Mouse (Mus musculus) midbrain, embryonic 12.5 days (tissue): ENCODE measurements around the gene Gdpgp1. TPM values are rescaled to one million over a fixed set of nuclear protein-coding genes. Genes with fewer than 3 reads are reported as not detected.
A peak's percentile ranks its signal among the peaks of the same experiment; 100 is the strongest.

Source experiments
- ATAC-seq: fragments of 200-750 bp; cut with Nextera tagmentation; 2 replicates; pipeline ENCODE4 v1.8.0; 2017; ENCODE audit warnings: low read depth, moderate TSS enrichment, moderate library complexity; ENCODE audit not compliant: low FRiP score
- H3K27ac ChIP-seq: fragments of 300-500 bp; sonication (generic); replicated peaks from 2 replicates; pipeline ENCODE4 v1.5.1; 2016; ENCODE audit warnings: mild to moderate bottlenecking
- H3K27me3 ChIP-seq: fragments of 300-500 bp; sonication (generic); 2 replicates; pipeline ENCODE4 v1.6.1; 2016; ENCODE audit warnings: mild to moderate bottlenecking
- H3K36me3 ChIP-seq: fragments of 300-500 bp; sonication (generic); 2 replicates; pipeline ENCODE4 v1.6.1; 2016
- H3K4me1 ChIP-seq: fragments of 300-500 bp; sonication (generic); 2 replicates; pipeline ENCODE4 v1.6.1; 2016
- H3K4me2 ChIP-seq: fragments of 300-500 bp; sonication (generic); replicated peaks from 2 replicates; pipeline ENCODE4 v1.6.1; 2016; ENCODE audit warnings: mild to moderate bottlenecking, moderate library complexity
- H3K4me3 ChIP-seq: fragments of 300-500 bp; sonication (generic); 2 replicates; pipeline ENCODE4 v1.5.1; 2016; ENCODE audit warnings: mild to moderate bottlenecking
- H3K9ac ChIP-seq: fragments of 300-500 bp; sonication (generic); replicated peaks from 2 replicates; pipeline ENCODE4 v1.6.1; 2016; ENCODE audit warnings: mild to moderate bottlenecking, moderate library complexity
- H3K9me3 ChIP-seq: fragments of 300-500 bp; sonication (generic); 2 replicates; pipeline ENCODE4 v1.6.1; 2016; ENCODE audit warnings: mild to moderate bottlenecking
- WGBS: fragments of 180-500 bp; shearing (Covaris S2); methylation state at CpG from one replicate; pipeline ENCODE4 v1.1.7; 2016; 5-methylcytosine and 5-hydroxymethylcytosine counted together
- polyA plus RNA-seq: library from polyadenylated mRNA; unstranded; fragments of >200 nt; fragmentation: Nextera tagmentation; extraction: Ambion mirVana; gene quantifications from 2 replicates; pipeline ENCODE4 v1.2.1, GENCODE M21; 2016

The Gdpgp1 gene
- polyA plus RNA-seq, 1 experiment from 2014 or later = 4.0 TPM

- Histone ChIP-seq H3K4me1 (peaks cover 24% of the 10 kb centered on the region), H3K27me3 (no peaks in the 10 kb centered on the region), H3K27ac (no peak overlapping the region), H3K4me2 (no peak overlapping the region), H3K9ac (no peak overlapping the region), H3K36me3 (peaks cover 13% of the 10 kb centered on the region), H3K9me3 (no peaks in the 10 kb centered on the region), H3K4me3 (no peak overlapping the region)
- ATAC-seq = no peak
- WGBS = 87% methylated on average over 4 of the region's 4 CpGs
These were observed 21.7 kb upstream of the Gdpgp1 start for GRCm38 (mm10) chr7:80210982-80211381.

DNA sequence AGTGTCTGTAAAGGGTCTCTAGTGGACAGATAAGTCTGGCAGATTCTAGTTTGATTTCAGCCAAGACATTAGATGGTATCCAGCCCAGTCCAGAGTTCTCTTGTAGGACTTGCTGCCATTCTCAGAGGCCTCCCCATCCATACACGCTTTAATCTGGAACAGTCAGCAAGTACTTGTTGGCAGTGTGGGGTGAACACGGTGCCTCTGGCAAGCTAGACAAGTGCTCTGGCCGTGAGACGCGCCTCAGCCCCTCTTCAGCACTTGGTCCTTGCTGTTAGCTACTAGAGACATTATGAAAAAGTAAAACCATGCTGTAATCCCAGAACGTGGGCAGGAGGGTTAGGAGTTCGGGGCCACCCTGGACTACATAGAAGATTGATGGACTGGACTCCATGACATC, 19.1 kb upstream of the Gdpgp1 start:
- no peak for ATAC-seq
- no peak overlapping the region for H3K27ac ChIP-seq
- no peak overlapping the region for H3K4me3 ChIP-seq
- H3K9ac ChIP-seq = no peak overlapping the region
- whole genome bisulfite sequencing = 94% methylated on average over 7 of the region's 7 CpGs
- H3K4me1 ChIP-seq = peaks cover 17% of the 10 kb centered on the region
- H3K4me2 ChIP-seq = no peak overlapping the region
- peaks cover 36% of the 10 kb centered on the region for H3K36me3 ChIP-seq
- no peaks in the 10 kb centered on the region for H3K27me3 ChIP-seq
- no peaks in the 10 kb centered on the region for H3K9me3 ChIP-seq

- Histone ChIP-seq H3K36me3 (peaks cover 45% of the 10 kb centered on the region), H3K9me3 (no peaks in the 10 kb centered on the region), H3K27ac (0 out of 2 replicates have a peak overlapping the region, but pooled peaks have one; percentile 71), H3K4me2 (no peak overlapping the region), H3K9ac (no peak overlapping the region), H3K27me3 (no peaks in the 10 kb centered on the region), H3K4me1 (peaks cover 10% of the 10 kb centered on the region), H3K4me3 (no peak overlapping the region)
- no peak for ATAC-seq
- 72% methylated on average over 8 of the region's 8 CpGs for WGBS
These were observed 18.2 kb upstream of the Gdpgp1 start for GRCm38 (mm10) chr7:80214459-80214858.

- peak; percentile 83 for ATAC-seq
- Histone ChIP-seq H3K9me3 (no peaks in the 10 kb centered on the region), H3K4me3 (no peak overlapping the region), H3K4me1 (peaks cover 8% of the 10 kb centered on the region), H3K36me3 (peaks cover 54% of the 10 kb centered on the region), H3K4me2 (no peak overlapping the region), H3K9ac (peak overlapping the region; percentile 31; the same call in 1 of the 2 replicates), H3K27ac (peak overlapping the region; percentile 71), H3K27me3 (no peaks in the 10 kb centered on the region)
- 23% methylated on average over 4 of the region's 4 CpGs for WGBS
These were observed 17.3 kb upstream of the Gdpgp1 start for GRCm38 (mm10) chr7:80215398-80215797.

GRCm38 (mm10) chr7:80216566-80216965, 16.1 kb upstream of the Gdpgp1 start:
- WGBS = 79% methylated on average over 8 of the region's 8 CpGs
- H3K9ac ChIP-seq = no peak overlapping the region
- ATAC-seq = no peak
- no peak overlapping the region for H3K4me2 ChIP-seq
- no peaks in the 10 kb centered on the region for H3K9me3 ChIP-seq
- peaks cover 4% of the 10 kb centered on the region for H3K4me1 ChIP-seq
- no peaks in the 10 kb centered on the region for H3K27me3 ChIP-seq
- no peak overlapping the region for H3K4me3 ChIP-seq
- peaks cover 66% of the 10 kb centered on the region for H3K36me3 ChIP-seq
- H3K27ac ChIP-seq = no peak overlapping the region

DNA sequence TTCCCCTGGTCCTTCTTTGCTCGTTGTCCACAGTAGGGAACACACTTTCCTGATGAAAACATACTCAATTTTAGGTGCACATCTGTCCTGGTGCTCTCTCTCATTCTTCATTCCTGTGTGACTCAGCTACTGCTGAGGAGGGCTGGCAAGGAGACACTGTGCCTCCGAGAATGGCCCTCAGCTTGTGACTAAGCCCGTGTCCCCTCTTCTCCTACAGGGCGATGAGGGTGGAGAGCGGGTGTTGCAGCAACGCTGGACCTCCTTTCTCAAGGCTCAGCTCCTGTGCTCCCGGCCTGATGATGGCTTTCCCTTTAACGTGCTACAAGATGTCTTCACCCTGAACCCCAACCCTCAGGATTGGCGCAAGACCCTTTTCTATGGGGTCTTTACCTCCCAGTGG, 14.0 kb upstream of the Gdpgp1 start:
- H3K27me3 ChIP-seq = no peaks in the 10 kb centered on the region
- H3K9me3 ChIP-seq = no peaks in the 10 kb centered on the region
- H3K9ac ChIP-seq = no peak overlapping the region
- 92% methylated on average over 9 of the region's 9 CpGs for WGBS
- H3K4me2 ChIP-seq = no peak overlapping the region
- H3K27ac ChIP-seq = no peak overlapping the region
- H3K4me1 ChIP-seq = peaks cover 4% of the 10 kb centered on the region
- peaks cover 70% of the 10 kb centered on the region for H3K36me3 ChIP-seq
- no peak for ATAC-seq
- no peak overlapping the region for H3K4me3 ChIP-seq

- Histone ChIP-seq H3K9me3 (no peaks in the 10 kb centered on the region), H3K27me3 (no peaks in the 10 kb centered on the region), H3K4me3 (no peak overlapping the region), H3K27ac (no peak overlapping the region), H3K4me2 (no peak overlapping the region), H3K9ac (no peak overlapping the region), H3K4me1 (peaks cover under 1% of the 10 kb centered on the region; the same call in 1 of the 2 replicates), H3K36me3 (peaks cover 86% of the 10 kb centered on the region)
- no peak for ATAC-seq
- WGBS = 95% methylated on average over 9 of the region's 9 CpGs
These were observed 12.3 kb upstream of the Gdpgp1 start for GRCm38 (mm10) chr7:80220237-80220797.

GRCm38 (mm10) chr7:80221179-80221750, 11.4 kb upstream of the Gdpgp1 start:
- peaks cover 94% of the 10 kb centered on the region for H3K36me3 ChIP-seq
- ATAC-seq = no peak
- 84% methylated on average over 4 of the region's 4 CpGs for WGBS

DNA sequence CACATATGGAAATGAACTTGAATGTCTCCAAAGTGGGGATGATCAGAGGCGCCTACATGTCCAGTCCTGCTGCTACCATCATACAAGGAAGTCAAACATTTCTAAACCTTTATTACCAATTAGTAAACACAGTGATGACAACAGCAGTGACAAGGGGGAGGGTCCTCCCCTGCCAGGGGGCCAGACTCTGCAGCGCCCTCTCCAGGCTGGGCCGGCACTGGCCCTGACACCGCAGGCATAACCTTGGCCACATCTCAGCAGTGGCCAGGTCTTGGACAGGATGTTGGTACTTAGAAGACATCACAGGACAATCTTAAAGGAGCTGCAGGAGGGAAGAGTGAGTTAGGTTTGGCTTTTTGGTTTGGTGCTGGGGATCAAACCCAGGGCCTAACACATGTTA, 5.6 kb upstream of the Gdpgp1 start:
- H3K27ac ChIP-seq = no peak overlapping the region
- H3K4me2 ChIP-seq = no peak overlapping the region
- peaks cover 53% of the 10 kb centered on the region for H3K36me3 ChIP-seq
- no peak overlapping the region for H3K4me3 ChIP-seq
- H3K9ac ChIP-seq = no peak overlapping the region
- ATAC-seq = no peak
- H3K4me1 ChIP-seq = peaks cover 7% of the 10 kb centered on the region
- peaks cover 22% of the 10 kb centered on the region for H3K27me3 ChIP-seq
- H3K9me3 ChIP-seq = no peaks in the 10 kb centered on the region
- 95% methylated on average over 4 of the region's 4 CpGs for WGBS

More at GRCm38 (mm10) chr7:80221179-80221750, 11.4 kb upstream of the Gdpgp1 start:
- Histone ChIP-seq H3K27me3 (no peaks in the 10 kb centered on the region), H3K27ac (no peak overlapping the region), H3K4me2 (no peak overlapping the region), H3K9me3 (no peaks in the 10 kb centered on the region), H3K9ac (no peak overlapping the region), H3K4me1 (no peaks in the 10 kb centered on the region), H3K4me3 (no peak overlapping the region)

DNA sequence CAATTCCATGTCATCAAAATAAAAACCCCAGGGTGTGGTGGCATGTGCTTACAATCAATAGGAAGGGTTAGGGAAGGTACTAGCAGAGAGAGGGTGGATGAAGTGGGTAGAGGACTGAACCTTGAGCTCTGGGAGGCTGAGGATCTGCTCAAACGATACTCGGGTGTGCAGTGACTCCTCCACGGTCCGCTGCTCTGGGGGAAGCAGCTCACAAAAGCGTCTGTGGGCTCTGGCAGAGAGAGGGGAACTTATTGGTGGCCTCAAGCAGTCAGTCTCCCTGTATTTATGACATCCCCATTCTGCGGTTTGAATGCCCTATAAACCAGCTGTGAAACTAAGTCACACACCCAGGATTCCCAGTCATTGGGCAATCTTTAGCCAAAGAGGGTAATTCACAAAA, 2.5 kb upstream of the Gdpgp1 start:
- H3K4me1 ChIP-seq = peaks cover 20% of the 10 kb centered on the region
- no peak overlapping the region for H3K9ac ChIP-seq
- ATAC-seq = no peak
- H3K27ac ChIP-seq = no peak overlapping the region
- no peaks in the 10 kb centered on the region for H3K9me3 ChIP-seq
- no peak overlapping the region for H3K4me3 ChIP-seq
- no peak overlapping the region for H3K4me2 ChIP-seq
- WGBS = 64% methylated on average over 6 of the region's 6 CpGs
- peaks cover 22% of the 10 kb centered on the region for H3K27me3 ChIP-seq
- peaks cover 26% of the 10 kb centered on the region for H3K36me3 ChIP-seq

DNA sequence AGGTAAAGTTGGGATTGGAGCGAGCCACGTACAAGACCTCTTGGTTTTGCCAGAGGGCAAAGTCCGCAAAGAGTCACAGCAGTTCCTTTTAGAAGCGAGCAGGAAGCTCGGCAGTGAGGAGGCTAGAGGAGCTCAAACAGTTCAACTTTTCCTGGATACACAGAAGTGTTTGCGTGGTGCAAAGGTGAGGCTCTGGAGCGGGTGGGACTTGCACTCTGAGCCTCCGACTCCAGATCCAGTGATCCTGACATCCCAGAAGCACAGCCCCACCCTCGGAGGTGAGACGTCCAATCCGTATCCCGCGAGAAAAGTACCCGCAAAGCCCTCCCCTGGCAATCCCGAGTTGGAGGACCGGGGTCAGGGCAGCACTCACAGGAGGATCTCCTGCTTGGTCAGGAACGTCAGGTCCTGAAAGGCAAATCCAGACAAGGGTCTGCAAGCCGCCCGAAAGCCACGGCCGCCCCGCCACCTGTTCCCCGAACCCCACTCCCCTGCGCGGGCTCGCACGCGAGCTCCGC, 635 bp upstream of the Gdpgp1 start:
- Histone ChIP-seq H3K4me3 (peak overlapping the region; percentile 73), H3K9ac (peak overlapping the region; percentile 62), H3K9me3 (no peaks in the 10 kb centered on the region), H3K27ac (no peak overlapping the region; the same call in 1 of the 2 replicates), H3K4me2 (peak overlapping the region; percentile 83), H3K36me3 (peaks cover 12% of the 10 kb centered on the region), H3K27me3 (peaks cover 22% of the 10 kb centered on the region), H3K4me1 (peaks cover 20% of the 10 kb centered on the region)
- no peak for ATAC-seq
- WGBS = 2% methylated on average over 29 of the region's 29 CpGs

- no peak for ATAC-seq
- H3K27me3 ChIP-seq = peaks cover 22% of the 10 kb centered on the region
- 72% methylated on average over 9 of the region's 9 CpGs for WGBS
- no peak overlapping the region for H3K27ac ChIP-seq
- H3K4me1 ChIP-seq = peaks cover 20% of the 10 kb centered on the region
- 0 out of 2 replicates have a peak overlapping the region, but pooled peaks have one; percentile 10 for H3K4me3 ChIP-seq
- no peaks in the 10 kb centered on the region for H3K9me3 ChIP-seq
- H3K4me2 ChIP-seq = peak overlapping the region; percentile 83
- no peak overlapping the region for H3K9ac ChIP-seq
- peaks cover 8% of the 10 kb centered on the region for H3K36me3 ChIP-seq
These were observed 1.1 kb downstream of the Gdpgp1 start for GRCm38 (mm10) chr7:80233799-80234198.
